Mouse (Mus musculus) erythroblast, embryonic 14.5 days (primary cell): ENCODE measurements around the gene Emx2.

Experiments used
- GATA1 ChIP-seq: IDR thresholded peaks from 2 replicates; pipeline ENCODE4 v1.6.1; 2012; ENCODE audit warnings: low read length, inconsistent platforms, mixed read lengths
- TAL1 ChIP-seq: IDR thresholded peaks from 3 replicates; pipeline ENCODE4 v1.6.1; 2012; ENCODE audit warnings: low read length, inconsistent platforms, mixed read lengths

GRCm38 (mm10) chr19:59462459-59463292, 4.5 kb downstream of the Emx2 start:
- TF ChIP-seq GATA1, result no peak
- no peak for TF ChIP-seq TAL1
